Mouse (Mus musculus) thymus, adult 2 months (tissue): Measurements from ENCODE around the gene Map7. TPM values are rescaled to one million over a fixed set of nuclear protein-coding genes. Genes with fewer than 3 reads are reported as not detected.

Experiments
- DNase-seq: peaks from one replicate; pipeline ENCODE4 v3.0.0; 2021
- H3K27ac ChIP-seq: fragments of 200-500 bp; 2 replicates; pipeline ENCODE4 v1.5.1; 2012; ENCODE audit warnings: low read length, control low read depth; ENCODE audit not compliant: control insufficient read depth, insufficient read depth
- H3K27me3 ChIP-seq: fragments of 200-500 bp; 2 replicates; pipeline ENCODE4 v1.6.1; 2012; ENCODE audit warnings: mild to moderate bottlenecking, low read length, moderate library complexity, mixed read lengths; ENCODE audit not compliant: control insufficient read depth, insufficient read depth
- H3K36me3 ChIP-seq: fragments of 200-500 bp; 2 replicates; pipeline ENCODE4 v1.6.1; 2012; ENCODE audit warnings: mild to moderate bottlenecking, low read length, moderate library complexity; ENCODE audit not compliant: control insufficient read depth, insufficient read depth
- H3K4me1 ChIP-seq: fragments of 200-500 bp; replicated peaks from 2 replicates; pipeline ENCODE4 v1.6.1; 2012; ENCODE audit warnings: low read length; ENCODE audit not compliant: control insufficient read depth, insufficient read depth
- H3K4me3 ChIP-seq: fragments of 200-500 bp; 2 replicates; pipeline ENCODE4 v1.5.1; 2012; ENCODE audit warnings: mild to moderate bottlenecking, low read length, control low read depth, moderate library complexity; ENCODE audit not compliant: control insufficient read depth, insufficient read depth
- CTCF ChIP-seq: fragments of 200-500 bp; IDR thresholded peaks from 2 replicates; pipeline ENCODE4 v1.5.1; 2012; ENCODE audit warnings: mild to moderate bottlenecking, control low read depth, low read length, moderate library complexity, borderline replicate concordance; ENCODE audit not compliant: control insufficient read depth, poor library complexity, insufficient read depth; ENCODE audit errors: extremely low read depth
- POLR2A ChIP-seq: fragments of 200-500 bp; IDR thresholded peaks from 2 replicates; pipeline ENCODE4 v1.6.1; 2012; ENCODE audit warnings: mild to moderate bottlenecking, low read length, control low read depth, moderate library complexity; ENCODE audit not compliant: control insufficient read depth, poor library complexity, insufficient read depth; ENCODE audit errors: extremely low read depth
- WGBS: fragments of 180-500 bp; shearing (Covaris S2); methylation state at CpG from one replicate; pipeline ENCODE4 v1.1.7; 2018; 5-methylcytosine and 5-hydroxymethylcytosine counted together
- polyA plus RNA-seq: library from polyadenylated mRNA; depleted of rRNA; stranded (reverse); fragments of >200 nt; gene quantifications from 2 replicates; pipeline ENCODE4 v1.2.3, GENCODE M21; 2012

The Map7 gene
- polyA plus RNA-seq, 1 experiment: 6.9 TPM

DNA sequence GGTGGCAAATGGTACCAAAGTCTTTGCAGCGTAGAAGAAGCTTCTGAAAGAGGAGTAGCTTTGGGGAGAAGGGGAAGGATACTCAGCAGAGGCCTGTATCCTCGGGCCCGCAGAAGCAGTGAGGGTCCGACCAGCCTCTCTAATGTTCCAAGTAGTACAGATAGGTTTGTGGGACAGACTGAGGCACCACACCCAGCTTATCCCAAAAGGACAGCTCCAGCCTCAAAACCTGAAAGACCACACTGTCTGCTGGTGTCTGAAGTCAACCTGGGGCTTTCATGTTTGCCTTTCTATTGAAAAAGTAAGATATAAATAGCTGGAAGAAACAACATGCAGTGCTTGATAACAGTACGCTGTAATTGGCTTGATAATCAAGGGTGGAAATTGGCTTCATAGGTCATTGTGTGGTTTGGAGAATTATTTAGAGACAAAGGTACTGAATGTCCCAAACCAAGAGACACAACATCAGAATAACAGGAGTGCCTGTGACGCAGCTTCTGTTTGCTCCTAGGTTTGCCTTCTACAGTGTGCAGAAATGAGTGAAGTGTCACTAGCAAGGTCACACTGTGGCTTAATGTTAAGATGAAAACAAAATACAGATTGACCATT lies 42.0 kb downstream of the Map7 start:
- 94% methylated on average over 6 of the region's 6 CpGs for WGBS
- Histone ChIP-seq H3K4me3 (no peak overlapping the region), H3K4me1 (no peaks in the 10 kb centered on the region), H3K27ac (no peak overlapping the region), H3K36me3 (no peaks in the 10 kb centered on the region), H3K27me3 (no peaks in the 10 kb centered on the region)
- TF ChIP-seq CTCF (no peak), POLR2A (no peak)
- no peak for DNase-seq

DNA sequence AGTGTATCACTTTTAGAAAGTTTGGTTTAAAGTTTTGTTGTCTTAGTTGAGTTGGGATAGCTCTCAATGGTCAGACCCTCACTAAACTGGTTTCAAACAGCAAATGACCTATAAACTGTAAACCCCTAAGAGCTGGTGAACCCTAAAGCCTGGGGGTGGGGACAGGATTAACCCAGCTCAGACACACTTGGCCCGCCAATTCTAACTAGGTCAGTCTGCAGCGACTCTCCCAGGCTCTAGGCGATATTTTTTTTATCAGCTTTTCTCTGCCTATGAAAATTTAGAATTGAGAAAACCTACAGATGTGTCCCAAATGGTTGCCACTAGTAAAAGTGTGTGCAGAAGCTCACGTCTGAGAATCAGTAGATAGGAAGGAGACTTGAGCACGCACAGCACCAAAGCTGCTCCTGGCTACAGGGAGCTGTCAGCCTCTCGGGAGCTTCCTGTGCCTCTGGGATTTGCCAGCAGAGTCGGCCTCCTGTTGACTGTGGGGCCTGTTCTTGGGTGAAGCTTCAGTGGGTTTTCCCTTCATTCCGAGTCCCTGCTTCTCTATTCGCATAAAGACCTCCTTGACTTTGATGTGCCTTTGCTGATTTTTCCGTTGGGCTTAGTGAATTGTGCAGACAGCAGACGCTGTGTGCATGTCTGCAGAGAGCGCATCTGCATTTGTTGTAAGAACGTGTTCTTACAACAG lies 46.7 kb downstream of the Map7 start:
- Histone ChIP-seq H3K4me3 (no peak overlapping the region), H3K4me1 (0 out of 2 replicates have a peak, but pooled peaks cover 3% of the 10 kb centered on the region), H3K27ac (no peak overlapping the region), H3K36me3 (no peaks in the 10 kb centered on the region), H3K27me3 (no peaks in the 10 kb centered on the region)
- no peak for DNase-seq
- 92% methylated on average over 13 of the region's 13 CpGs for WGBS
- TF ChIP-seq POLR2A: no peak
- no peak for TF ChIP-seq CTCF

DNA sequence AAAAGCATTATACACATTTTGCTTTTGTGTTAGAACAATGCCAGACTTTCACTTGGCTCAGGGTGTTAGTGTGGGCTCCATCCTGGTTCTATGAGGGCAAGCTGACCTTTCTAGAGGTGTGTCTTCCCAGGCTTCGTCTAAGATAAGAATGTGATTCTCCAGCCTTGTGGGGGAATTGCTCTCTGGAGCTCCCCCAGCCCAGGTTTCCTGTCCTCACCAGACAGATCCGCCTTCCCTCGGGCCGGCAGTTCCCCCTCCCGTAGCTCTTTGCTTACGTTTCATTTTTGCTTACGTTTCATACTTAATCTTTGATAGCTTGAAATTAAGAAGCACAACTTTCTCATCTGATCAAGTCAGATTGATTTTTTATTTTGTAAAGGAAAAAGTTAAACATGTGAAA lies 48.8 kb downstream of the Map7 start:
- TF ChIP-seq POLR2A (no peak), CTCF (no peak)
- no peaks in the 10 kb centered on the region for H3K36me3 ChIP-seq
- no peak overlapping the region for H3K4me3 ChIP-seq
- DNase-seq: no peak
- H3K27me3 ChIP-seq: no peaks in the 10 kb centered on the region
- H3K27ac ChIP-seq: no peak overlapping the region
- 0 out of 2 replicates have a peak, but pooled peaks cover 3% of the 10 kb centered on the region for H3K4me1 ChIP-seq
- WGBS: 14% methylated on average over 7 of the region's 7 CpGs

DNA sequence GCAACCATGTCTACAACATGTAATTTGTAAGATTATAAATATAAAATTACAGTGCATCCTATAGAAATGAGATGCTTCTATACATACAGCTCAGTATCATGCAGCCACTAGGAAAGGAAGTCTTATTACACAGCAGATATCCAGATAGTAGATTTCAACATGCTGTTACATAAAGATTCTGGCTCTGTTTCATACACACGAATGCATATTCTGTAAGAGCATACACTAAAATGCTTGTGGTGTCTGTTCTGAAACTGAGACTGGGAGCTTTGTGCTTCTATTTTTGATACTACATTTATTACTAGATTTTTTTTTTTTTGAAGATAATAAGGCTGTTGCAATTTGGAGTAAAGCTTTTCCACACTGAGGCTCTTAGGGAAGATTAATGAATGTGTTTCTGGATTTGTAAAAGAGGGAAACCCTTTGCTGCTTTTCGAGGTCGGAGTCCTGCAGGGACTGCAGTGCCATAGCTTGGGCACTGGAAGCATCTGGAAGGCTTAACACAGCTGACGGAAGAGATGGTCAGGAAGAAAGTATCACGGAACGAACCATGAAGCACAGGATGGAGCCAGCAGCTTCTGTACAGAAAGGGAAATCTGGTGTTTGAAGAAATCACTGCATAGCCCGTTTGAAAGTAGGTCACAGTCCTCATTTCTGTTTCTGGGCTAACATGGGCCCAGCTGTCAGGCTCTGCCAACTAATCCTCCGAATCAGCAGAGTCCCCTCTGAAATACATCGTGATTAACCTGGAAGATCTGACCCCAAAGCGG lies 50.9 kb downstream of the Map7 start:
- peaks cover 3% of the 10 kb centered on the region for H3K4me1 ChIP-seq
- no peak overlapping the region for H3K27ac ChIP-seq
- H3K4me3 ChIP-seq: no peak overlapping the region
- TF ChIP-seq CTCF: no peak
- TF ChIP-seq POLR2A: no peak
- no peaks in the 10 kb centered on the region for H3K27me3 ChIP-seq
- H3K36me3 ChIP-seq: no peaks in the 10 kb centered on the region
- no peak for DNase-seq
- WGBS: 87% methylated on average over 10 of the region's 10 CpGs

DNA sequence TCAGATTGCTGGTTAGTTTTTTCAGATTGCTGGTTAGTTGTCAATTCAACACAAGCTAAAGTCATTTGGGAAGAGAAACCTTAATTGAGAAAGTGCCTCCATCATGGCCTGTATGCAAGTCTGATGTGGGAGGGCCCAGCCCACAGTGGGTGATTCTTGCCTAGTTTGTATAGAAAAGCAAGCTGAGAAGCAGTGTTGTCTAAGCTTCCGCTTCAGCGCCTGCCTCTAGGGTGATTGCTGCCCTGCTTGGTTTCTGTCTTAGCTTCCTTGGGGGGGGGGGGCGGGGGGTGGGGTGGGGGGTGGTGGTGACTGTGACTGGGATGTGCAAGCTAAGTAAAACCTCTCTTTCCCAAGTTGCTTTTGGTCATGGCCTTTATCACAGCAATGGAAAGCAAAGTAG lies 53.0 kb downstream of the Map7 start:
- H3K27ac ChIP-seq: no peak overlapping the region
- no peak for DNase-seq
- H3K36me3 ChIP-seq: no peaks in the 10 kb centered on the region
- peaks cover 16% of the 10 kb centered on the region for H3K4me1 ChIP-seq
- 72% methylated on average over 3 of the region's 3 CpGs for WGBS
- TF ChIP-seq POLR2A (no peak), CTCF (no peak)
- H3K4me3 ChIP-seq: no peak overlapping the region
- H3K27me3 ChIP-seq: no peaks in the 10 kb centered on the region

DNA sequence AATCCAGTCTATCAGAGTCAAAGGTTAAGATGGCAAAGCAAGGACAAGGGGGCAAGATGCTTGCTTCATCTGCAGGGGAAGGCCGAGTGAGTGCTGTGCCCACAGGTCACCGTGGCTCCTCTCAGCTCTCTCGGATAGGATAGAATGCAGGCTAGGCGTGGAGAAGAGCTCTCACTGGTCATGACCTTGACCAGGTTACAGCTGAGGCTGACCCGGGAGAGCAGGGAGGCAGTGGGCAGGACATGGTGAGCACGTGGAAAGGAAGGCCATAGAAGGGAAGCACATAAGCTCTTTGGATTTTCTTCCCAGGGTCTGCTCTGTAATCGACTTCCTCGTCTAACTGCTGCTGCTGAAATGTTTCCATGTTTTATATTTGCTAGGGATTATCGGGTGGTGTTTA lies 53.9 kb downstream of the Map7 start:
- Histone ChIP-seq H3K27ac (no peak overlapping the region), H3K36me3 (no peaks in the 10 kb centered on the region), H3K27me3 (no peaks in the 10 kb centered on the region), H3K4me3 (no peak overlapping the region), H3K4me1 (peaks cover 13% of the 10 kb centered on the region)
- TF ChIP-seq POLR2A (no peak), CTCF (no peak)
- WGBS: 94% methylated on average over 9 of the region's 9 CpGs
- DNase-seq: no peak

DNA sequence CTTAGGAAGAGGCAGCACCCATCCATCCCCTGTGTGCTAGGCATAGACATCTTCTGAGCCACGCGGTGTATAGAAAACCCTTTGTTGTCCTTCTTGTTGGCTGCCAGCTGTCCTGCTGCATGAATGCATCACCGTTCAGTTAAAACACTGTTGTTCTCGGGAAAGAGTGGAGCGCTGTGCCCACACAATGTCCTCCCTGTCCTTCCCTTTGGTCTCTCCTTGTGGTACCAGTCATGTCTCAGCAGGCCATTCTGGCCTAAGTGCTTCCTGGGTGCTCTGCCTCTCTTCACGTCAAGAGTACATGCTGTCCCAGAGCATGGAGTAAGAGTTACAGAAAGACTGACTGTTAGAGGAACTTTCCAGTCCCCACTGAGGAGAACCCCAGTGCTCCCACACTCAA lies 54.5 kb downstream of the Map7 start:
- Histone ChIP-seq H3K36me3 (no peaks in the 10 kb centered on the region), H3K4me3 (no peak overlapping the region), H3K27ac (no peak overlapping the region), H3K27me3 (no peaks in the 10 kb centered on the region), H3K4me1 (peaks cover 13% of the 10 kb centered on the region)
- 95% methylated on average over 6 of the region's 6 CpGs for WGBS
- TF ChIP-seq CTCF (no peak), POLR2A (no peak)
- no peak for DNase-seq
